Mouse (Mus musculus) midbrain, embryonic 13.5 days (tissue): ENCODE data around the gene Tnpo1. TPM values are rescaled to one million over a fixed set of nuclear protein-coding genes. Genes with fewer than 3 reads are reported as not detected.
A peak's percentile ranks its signal among the peaks of the same experiment; 100 is the strongest.

Source experiments
- ATAC-seq: fragments of 200-750 bp; cut with Nextera tagmentation; 2 replicates; pipeline ENCODE4 v1.8.0; 2017; ENCODE audit warnings: mild to moderate bottlenecking, moderate TSS enrichment, moderate library complexity
- H3K27ac ChIP-seq: fragments of 300-500 bp; sonication (generic); 2 replicates; pipeline ENCODE4 v1.5.1; 2015; ENCODE audit warnings: inconsistent platforms, mild to moderate bottlenecking, moderate library complexity
- H3K27me3 ChIP-seq: fragments of 300-500 bp; sonication (generic); 2 replicates; pipeline ENCODE4 v1.6.1; 2015; ENCODE audit warnings: mild to moderate bottlenecking, inconsistent platforms
- H3K36me3 ChIP-seq: fragments of 300-500 bp; sonication (generic); 2 replicates; pipeline ENCODE4 v1.6.1; 2015; ENCODE audit warnings: mild to moderate bottlenecking, inconsistent platforms
- H3K4me1 ChIP-seq: fragments of 300-500 bp; sonication (generic); replicated peaks from 2 replicates; pipeline ENCODE4 v1.6.1; 2015; ENCODE audit warnings: inconsistent platforms
- H3K4me2 ChIP-seq: fragments of 300-500 bp; sonication (generic); replicated peaks from 2 replicates; pipeline ENCODE4 v1.6.1; 2015; ENCODE audit warnings: moderate library complexity, mild to moderate bottlenecking, inconsistent platforms
- H3K4me3 ChIP-seq: fragments of 300-500 bp; sonication (generic); replicated peaks from 2 replicates; pipeline ENCODE4 v1.5.1; 2015; ENCODE audit warnings: mild to moderate bottlenecking, inconsistent platforms
- H3K9ac ChIP-seq: fragments of 300-500 bp; sonication (generic); replicated peaks from 2 replicates; pipeline ENCODE4 v1.6.1; 2015; ENCODE audit warnings: mild to moderate bottlenecking, inconsistent platforms
- H3K9me3 ChIP-seq: fragments of 300-500 bp; sonication (generic); 2 replicates; pipeline ENCODE4 v1.6.1; 2016; ENCODE audit warnings: mild to moderate bottlenecking, inconsistent platforms
- WGBS: fragments of 180-500 bp; shearing (Covaris S2); methylation state at CpG from one replicate; pipeline ENCODE4 v1.1.7; 2015; 5-methylcytosine and 5-hydroxymethylcytosine counted together
- polyA plus RNA-seq: library from polyadenylated mRNA; unstranded; fragments of >200 nt; fragmentation: Nextera tagmentation; extraction: Ambion mirVana; gene quantifications from 2 replicates; pipeline ENCODE4 v1.2.1, GENCODE M21; 2015

Tnpo1 gene
- polyA plus RNA-seq, 1 experiment from 2014 or later: 71.4 TPM

GRCm38 (mm10) chr13:98814275-98815040, 111.7 kb downstream of the Tnpo1 start:
- H3K9ac ChIP-seq: peak overlapping the region; percentile 96
- no peaks in the 10 kb centered on the region for H3K27me3 ChIP-seq
- H3K4me2 ChIP-seq: peak overlapping the region; percentile 67
- peak; percentile 72 for ATAC-seq
- H3K27ac ChIP-seq: peak overlapping the region; percentile 94
- peaks cover 6% of the 10 kb centered on the region for H3K4me1 ChIP-seq
- WGBS: 1% methylated on average over 61 of the region's 81 CpGs
- no peaks in the 10 kb centered on the region for H3K9me3 ChIP-seq
- H3K36me3 ChIP-seq: no peaks in the 10 kb centered on the region
- H3K4me3 ChIP-seq: peak overlapping the region; percentile 94

GRCm38 (mm10) chr13:98813596-98814274, 112.4 kb downstream of the Tnpo1 start:
- Histone ChIP-seq H3K4me1 (peaks cover 6% of the 10 kb centered on the region), H3K4me2 (peak overlapping the region; percentile 67), H3K9me3 (no peaks in the 10 kb centered on the region), H3K36me3 (no peaks in the 10 kb centered on the region), H3K27me3 (no peaks in the 10 kb centered on the region), H3K4me3 (peak overlapping the region; percentile 94), H3K9ac (peak overlapping the region; percentile 96), H3K27ac (peak overlapping the region; percentile 94; the same call in 1 of the 2 replicates)
- WGBS: 28% methylated on average over 12 of the region's 12 CpGs
- ATAC-seq: no peak

GRCm38 (mm10) chr13:98813167-98813566, 113.0 kb downstream of the Tnpo1 start:
- Histone ChIP-seq H3K9ac (no peak overlapping the region), H3K4me2 (peak overlapping the region; percentile 67), H3K36me3 (0 out of 2 replicates have a peak, but pooled peaks cover 2% of the 10 kb centered on the region), H3K27me3 (no peaks in the 10 kb centered on the region), H3K27ac (no peak overlapping the region), H3K9me3 (no peaks in the 10 kb centered on the region), H3K4me3 (peak overlapping the region; percentile 94; the same call in 1 of the 2 replicates), H3K4me1 (peaks cover 6% of the 10 kb centered on the region)
- no peak for ATAC-seq
- 81% methylated on average over 2 of the region's 2 CpGs for WGBS

- ATAC-seq: no peak
- H3K9ac ChIP-seq: no peak overlapping the region
- no peaks in the 10 kb centered on the region for H3K27me3 ChIP-seq
- 0 out of 2 replicates have a peak, but pooled peaks cover 3% of the 10 kb centered on the region for H3K36me3 ChIP-seq
- peaks cover 6% of the 10 kb centered on the region for H3K4me1 ChIP-seq
- H3K4me2 ChIP-seq: no peak overlapping the region
- no peaks in the 10 kb centered on the region for H3K9me3 ChIP-seq
- whole genome bisulfite sequencing: 75% methylated on average over 4 of the region's 4 CpGs
- no peak overlapping the region for H3K4me3 ChIP-seq
- no peak overlapping the region for H3K27ac ChIP-seq
Observed at GRCm38 (mm10) chr13:98812285-98812684, 113.9 kb downstream of the Tnpo1 start.

GRCm38 (mm10) chr13:98810143-98810542, 116.0 kb downstream of the Tnpo1 start:
- 71% methylated on average over 6 of the region's 6 CpGs for WGBS
- Histone ChIP-seq H3K4me2 (no peak overlapping the region), H3K4me1 (peaks cover 6% of the 10 kb centered on the region), H3K4me3 (no peak overlapping the region), H3K9me3 (no peaks in the 10 kb centered on the region), H3K27me3 (no peaks in the 10 kb centered on the region), H3K9ac (no peak overlapping the region), H3K36me3 (peaks cover 4% of the 10 kb centered on the region), H3K27ac (no peak overlapping the region)
- no peak for ATAC-seq

- no peak for ATAC-seq
- Histone ChIP-seq H3K36me3 (peaks cover 9% of the 10 kb centered on the region), H3K4me2 (no peak overlapping the region), H3K4me3 (no peak overlapping the region), H3K4me1 (peaks cover 6% of the 10 kb centered on the region), H3K27ac (no peak overlapping the region), H3K9me3 (no peaks in the 10 kb centered on the region), H3K9ac (no peak overlapping the region), H3K27me3 (no peaks in the 10 kb centered on the region)
- WGBS: 100% methylated on average over 1 of the region's 1 CpGs
Observed at GRCm38 (mm10) chr13:98809087-98809486, 117.1 kb downstream of the Tnpo1 start.

- no peak for ATAC-seq
- no peak overlapping the region for H3K27ac ChIP-seq
- H3K4me1 ChIP-seq: no peaks in the 10 kb centered on the region
- no peak overlapping the region for H3K4me2 ChIP-seq
- 0 out of 2 replicates have a peak, but pooled peaks cover 5% of the 10 kb centered on the region for H3K9me3 ChIP-seq
- H3K9ac ChIP-seq: no peak overlapping the region
- H3K27me3 ChIP-seq: no peaks in the 10 kb centered on the region
- H3K36me3 ChIP-seq: peaks cover 46% of the 10 kb centered on the region
- H3K4me3 ChIP-seq: no peak overlapping the region
- 89% methylated on average over 1 of the region's 1 CpGs for WGBS
Observed at GRCm38 (mm10) chr13:98804480-98804879, 121.7 kb downstream of the Tnpo1 start.

- H3K4me1 ChIP-seq: no peaks in the 10 kb centered on the region
- H3K4me3 ChIP-seq: no peak overlapping the region
- H3K27ac ChIP-seq: no peak overlapping the region
- 0 out of 2 replicates have a peak, but pooled peaks cover 5% of the 10 kb centered on the region for H3K9me3 ChIP-seq
- 92% methylated on average over 4 of the region's 4 CpGs for WGBS
- H3K36me3 ChIP-seq: peaks cover 54% of the 10 kb centered on the region
- no peak overlapping the region for H3K4me2 ChIP-seq
- no peaks in the 10 kb centered on the region for H3K27me3 ChIP-seq
- no peak overlapping the region for H3K9ac ChIP-seq
- ATAC-seq: no peak
Observed at GRCm38 (mm10) chr13:98803699-98804098, 122.5 kb downstream of the Tnpo1 start.

GRCm38 (mm10) chr13:98802957-98803356, 123.2 kb downstream of the Tnpo1 start:
- no peaks in the 10 kb centered on the region for H3K27me3 ChIP-seq
- H3K9ac ChIP-seq: no peak overlapping the region
- no peak for ATAC-seq
- peaks cover 54% of the 10 kb centered on the region for H3K36me3 ChIP-seq
- H3K27ac ChIP-seq: no peak overlapping the region
- 97% methylated on average over 3 of the region's 3 CpGs for WGBS
- H3K9me3 ChIP-seq: 0 out of 2 replicates have a peak, but pooled peaks cover 5% of the 10 kb centered on the region
- H3K4me2 ChIP-seq: no peak overlapping the region
- H3K4me3 ChIP-seq: no peak overlapping the region
- no peaks in the 10 kb centered on the region for H3K4me1 ChIP-seq

- H3K4me2 ChIP-seq: no peak overlapping the region
- H3K27me3 ChIP-seq: no peaks in the 10 kb centered on the region
- no peaks in the 10 kb centered on the region for H3K4me1 ChIP-seq
- H3K9ac ChIP-seq: no peak overlapping the region
- WGBS: 88% methylated on average over 3 of the region's 3 CpGs
- no peak overlapping the region for H3K27ac ChIP-seq
- H3K9me3 ChIP-seq: no peaks in the 10 kb centered on the region
- H3K36me3 ChIP-seq: peaks cover 37% of the 10 kb centered on the region
- ATAC-seq: no peak
- no peak overlapping the region for H3K4me3 ChIP-seq
Observed at GRCm38 (mm10) chr13:98795511-98795910, 130.7 kb downstream of the Tnpo1 start.

- Histone ChIP-seq H3K27ac (no peak overlapping the region), H3K9me3 (no peaks in the 10 kb centered on the region), H3K4me1 (no peaks in the 10 kb centered on the region), H3K4me2 (no peak overlapping the region), H3K36me3 (peaks cover 22% of the 10 kb centered on the region), H3K4me3 (no peak overlapping the region), H3K9ac (no peak overlapping the region), H3K27me3 (no peaks in the 10 kb centered on the region)
- WGBS: 98% methylated on average over 1 of the region's 1 CpGs
- no peak for ATAC-seq
Observed at GRCm38 (mm10) chr13:98792864-98793263, 133.3 kb downstream of the Tnpo1 start.

- ATAC-seq: no peak
- H3K9ac ChIP-seq: no peak overlapping the region
- no peaks in the 10 kb centered on the region for H3K4me1 ChIP-seq
- H3K27ac ChIP-seq: no peak overlapping the region
- 100% methylated on average over 1 of the region's 1 CpGs for WGBS
- no peaks in the 10 kb centered on the region for H3K9me3 ChIP-seq
- H3K4me2 ChIP-seq: no peak overlapping the region
- no peak overlapping the region for H3K4me3 ChIP-seq
- no peaks in the 10 kb centered on the region for H3K27me3 ChIP-seq
- H3K36me3 ChIP-seq: peaks cover 22% of the 10 kb centered on the region
Observed at GRCm38 (mm10) chr13:98791693-98792092, 134.5 kb downstream of the Tnpo1 start.
